Mouse (Mus musculus): ENCODE results near the gene Bglap2. TPM values are rescaled to one million over a fixed set of nuclear protein-coding genes. Genes with fewer than 3 reads are reported as not detected.

The Bglap2 gene
- polyA plus RNA-seq, 1 experiment: 1.6 TPM

GRCm38 (mm10) chr3:88354396-88355165 is 23.9 kb downstream of the Bglap2 start:
- peak in 1 of 2 experiments; percentile 48 for DNase-seq (ENCODE audit: extremely low spot score in 1 of 2, low spot score in 1 of 2)

GRCm38 (mm10) chr3:88352907-88353306 is 25.6 kb downstream of the Bglap2 start:
- DNase-seq (ENCODE audit: extremely low spot score in 1 of 2, low spot score in 1 of 2): no peak

- DNase-seq (ENCODE audit: extremely low spot score in 1 of 2, low spot score in 1 of 2): peak in 1 of 2 experiments; percentile 29
These were observed 27.8 kb downstream of the Bglap2 start for GRCm38 (mm10) chr3:88350732-88351131.

DNA sequence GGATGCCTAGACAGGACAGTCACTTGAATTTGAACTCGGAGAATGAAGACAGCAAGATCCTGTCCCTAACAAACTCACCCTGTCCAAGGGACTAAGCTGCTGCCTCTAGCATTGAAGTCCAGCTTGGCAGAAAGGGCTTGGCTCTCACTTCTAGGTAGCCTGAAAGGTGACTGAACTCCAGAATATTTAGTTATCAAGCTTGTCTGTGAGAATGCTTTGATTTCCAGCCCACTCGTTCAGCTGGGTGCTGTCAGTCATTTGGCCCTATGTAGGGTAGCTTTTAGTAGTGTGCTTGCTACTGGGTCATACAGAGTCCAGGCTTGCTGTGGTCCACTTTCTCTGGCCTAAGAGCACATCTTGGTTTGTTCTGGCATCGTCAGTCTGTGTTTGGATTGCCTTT is 39.5 kb downstream of the Bglap2 start:
- no peak for DNase-seq (ENCODE audit: extremely low spot score in 1 of 2, low spot score in 1 of 2)

GRCm38 (mm10) chr3:88338316-88338715 is 40.2 kb downstream of the Bglap2 start:
- no peak for DNase-seq (ENCODE audit: extremely low spot score in 1 of 2, low spot score in 1 of 2)

GRCm38 (mm10) chr3:88337367-88338020 is 41.0 kb downstream of the Bglap2 start:
- DNase-seq (ENCODE audit: extremely low spot score in 1 of 2, low spot score in 1 of 2): peak in 1 of 2 experiments; percentile 57

DNA sequence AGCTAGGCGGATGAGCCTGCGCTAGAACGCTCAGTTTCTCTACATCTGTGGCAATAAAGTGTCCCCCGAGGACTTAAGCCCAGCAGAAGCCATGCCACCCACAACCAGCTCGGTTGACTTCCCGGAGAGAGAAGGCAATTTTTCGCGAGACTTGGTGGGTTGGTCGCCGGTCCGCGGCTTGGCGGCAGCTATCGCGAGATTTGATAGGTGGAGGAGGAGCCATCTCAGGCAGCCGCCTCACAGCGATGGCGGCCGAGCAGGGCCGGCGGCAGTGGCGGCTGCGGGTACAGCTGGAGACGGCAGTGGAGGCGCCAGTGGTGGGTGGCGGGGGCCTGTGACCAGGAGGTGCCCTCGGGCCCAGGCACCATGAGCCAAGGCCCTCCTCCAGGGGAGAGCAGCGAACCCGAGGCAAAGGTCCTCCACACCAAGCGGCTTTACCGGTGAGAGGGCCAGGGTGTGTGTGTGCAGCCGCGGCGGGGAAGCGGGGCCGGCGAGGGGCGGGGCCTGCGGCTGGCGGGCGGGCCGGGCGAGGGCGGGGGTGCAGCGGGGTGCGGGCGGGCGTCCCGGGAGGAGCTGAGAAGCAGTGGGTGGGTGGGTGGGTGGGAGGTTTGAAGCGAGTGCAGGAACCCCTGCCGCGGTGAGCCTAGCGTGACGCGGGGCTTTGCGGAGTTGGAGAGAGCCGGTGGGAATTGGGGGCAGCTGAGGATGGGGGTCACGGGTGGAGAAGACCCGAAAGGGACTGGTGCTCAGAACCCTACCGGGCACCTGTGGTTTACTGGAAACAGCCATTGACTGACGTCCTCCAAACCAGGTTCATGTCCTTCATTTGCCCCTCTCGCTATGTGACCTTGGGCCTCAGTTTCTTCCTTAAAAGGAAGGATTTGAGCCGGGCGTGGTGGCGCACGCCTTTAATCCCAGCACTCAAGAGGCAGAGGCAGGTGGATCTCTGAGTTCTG is 42.2 kb downstream of the Bglap2 start, which contains the start of the genes Tmem79 and Smg5:
Gene Tmem79, minus strand, starts transcription at position 91 of the 956 bp plus-strand sequence.
Gene Smg5, plus strand, starts transcription at position 203 of the 956 bp plus-strand sequence.
- DNase-seq (ENCODE audit: extremely low spot score in 1 of 2, low spot score in 1 of 2): peak; percentile 91 to 97

- DNase-seq (ENCODE audit: extremely low spot score in 1 of 2, low spot score in 1 of 2): no peak
These were observed 43.0 kb downstream of the Bglap2 start for GRCm38 (mm10) chr3:88335436-88336053.

DNA sequence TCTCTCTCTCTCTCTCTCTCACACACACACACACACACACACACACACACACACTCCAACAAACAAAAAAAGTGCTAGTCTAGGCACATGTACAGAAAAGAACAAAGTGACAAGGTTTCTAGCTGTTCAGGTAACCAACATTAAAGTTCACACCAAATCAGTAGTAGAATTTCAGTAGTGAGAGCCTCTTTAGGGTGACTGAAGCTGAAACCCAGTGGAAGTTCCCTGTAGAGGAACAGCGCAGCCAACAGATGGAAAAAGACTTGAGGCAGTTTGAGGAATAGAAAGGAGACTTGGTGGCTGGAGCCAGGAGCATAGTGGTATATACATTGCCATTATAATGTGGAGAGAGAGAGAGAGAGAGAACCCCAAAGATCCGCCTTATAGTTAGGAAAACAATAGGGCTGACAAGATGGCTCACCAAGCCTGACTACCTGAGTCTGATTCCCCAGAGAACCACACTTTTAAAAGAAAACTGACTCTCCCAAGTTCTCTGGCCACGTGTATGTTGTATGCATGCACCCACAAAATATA is 43.5 kb downstream of the Bglap2 start:
- DNase-seq (ENCODE audit: extremely low spot score in 1 of 2, low spot score in 1 of 2): no peak

DNA sequence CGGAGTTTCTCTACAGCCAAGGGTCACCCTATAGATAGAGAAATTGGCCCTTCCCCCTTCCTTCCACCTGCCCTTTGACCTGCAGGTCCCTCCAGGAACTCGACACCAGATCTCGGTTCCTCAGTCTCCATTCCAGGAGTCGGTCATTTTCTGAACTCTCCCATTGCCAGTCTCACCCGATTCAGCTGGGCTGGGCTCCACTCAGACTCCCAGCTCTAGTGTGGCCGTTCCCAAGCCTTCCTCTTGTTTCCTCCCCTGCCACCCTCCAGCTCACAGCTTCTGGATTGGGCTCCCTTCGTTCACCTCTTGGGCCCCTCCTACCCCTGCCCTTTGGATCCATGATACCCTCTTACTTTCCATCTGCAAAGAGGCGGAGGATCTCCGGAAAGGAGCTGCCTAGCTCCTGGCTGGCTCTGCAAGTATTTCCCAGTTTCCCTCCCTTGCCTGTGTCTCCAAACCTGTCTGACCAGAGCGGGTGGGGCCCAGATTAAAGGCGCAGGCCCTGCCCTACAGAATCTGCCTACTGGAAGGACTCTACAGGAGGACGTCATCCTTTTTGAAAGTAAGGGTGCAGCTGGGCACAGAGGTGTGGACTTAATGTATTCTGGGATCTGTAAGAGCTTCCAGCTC is 44.4 kb downstream of the Bglap2 start:
- DNase-seq (ENCODE audit: extremely low spot score in 1 of 2, low spot score in 1 of 2): no peak

DNA sequence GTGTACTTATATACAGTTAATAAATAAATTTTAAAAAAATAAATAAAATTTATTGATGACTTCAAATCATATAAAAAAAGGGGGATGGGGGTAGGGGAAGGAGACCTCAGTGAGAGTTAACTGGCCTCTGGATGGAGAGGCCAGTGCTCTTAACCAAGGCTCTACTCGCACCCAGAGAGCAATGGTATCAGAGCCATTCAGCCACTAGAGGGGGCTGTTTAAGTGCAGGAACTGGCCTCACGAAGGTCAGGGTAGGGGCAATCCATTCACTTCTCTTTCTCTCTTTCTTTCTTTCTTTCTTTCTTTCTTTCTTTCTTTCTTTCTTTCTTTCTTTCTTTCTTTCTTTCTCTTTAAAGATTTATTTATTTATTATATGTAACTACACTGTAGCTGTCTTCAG is 47.2 kb downstream of the Bglap2 start:
- peak in 1 of 2 experiments; percentile 50 for DNase-seq (ENCODE audit: extremely low spot score in 1 of 2, low spot score in 1 of 2)

DNA sequence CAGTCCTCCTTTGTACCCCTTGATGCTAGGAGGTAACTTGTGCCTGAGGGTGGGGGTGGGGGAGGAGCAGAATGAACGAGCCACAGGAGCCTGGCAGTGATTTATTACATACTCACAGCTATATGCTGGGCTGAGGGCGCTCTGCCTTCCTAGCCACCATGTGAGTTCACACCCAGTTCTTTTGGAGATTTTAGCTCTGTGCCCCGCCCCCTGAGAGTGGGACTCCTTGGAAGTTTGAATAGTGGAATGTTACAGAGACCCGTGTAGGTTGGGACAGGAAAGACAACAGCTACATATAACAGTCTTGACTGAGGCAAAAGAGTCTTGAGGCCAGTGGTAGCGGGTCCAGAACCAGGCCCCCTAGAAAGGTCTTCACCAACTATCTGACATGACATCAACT is 49.5 kb downstream of the Bglap2 start:
- DNase-seq (ENCODE audit: extremely low spot score in 1 of 2, low spot score in 1 of 2): no peak

Other genes with a start within 250 kb of the Bglap2 start
- 137 and 138 TPM in 2 replicates for gene Mef2d, start 236.3 kb downstream of the Bglap2 start, polyA plus RNA-seq (2012; rRNA removed)
- gene Rhbg, start 124.0 kb downstream of the Bglap2 start, polyA plus RNA-seq (2012; rRNA removed): not detected in 2 replicates
- gene Gm38392, start 91.5 kb downstream of the Bglap2 start, polyA plus RNA-seq (2012; rRNA removed): not detected in 2 replicates
- gene Tsacc, start 81.7 kb downstream of the Bglap2 start, polyA plus RNA-seq (2012; rRNA removed): 4.2 and 5.1 TPM in 2 replicates
- gene Cct3, start 81.6 kb downstream of the Bglap2 start, polyA plus RNA-seq (2012; rRNA removed): 141 and 157 TPM in 2 replicates
- gene Glmp, start 53.7 kb downstream of the Bglap2 start, polyA plus RNA-seq (2012; rRNA removed): 88.0 and 91.7 TPM in 2 replicates
- 0.64 and 0.78 TPM in 2 replicates for gene Tmem79, start 42.6 kb downstream of the Bglap2 start, polyA plus RNA-seq (2012; rRNA removed)
- gene Smg5, start 42.4 kb downstream of the Bglap2 start, polyA plus RNA-seq (2012; rRNA removed): 87.8 and 92.8 TPM in 2 replicates
- gene Paqr6, start 14.1 kb downstream of the Bglap2 start, polyA plus RNA-seq (2012; rRNA removed): 29.8 and 29.9 TPM in 2 replicates
- gene Bglap3, start 6.0 kb downstream of the Bglap2 start, polyA plus RNA-seq (2012; rRNA removed): 0.46 and 2.3 TPM in 2 replicates
- 0.34 and 2.3 TPM in 2 replicates for gene Bglap, start 5.8 kb upstream of the Bglap2 start, polyA plus RNA-seq (2012; rRNA removed)
- gene Pmf1, start 31.6 kb upstream of the Bglap2 start, polyA plus RNA-seq (2012; rRNA removed): 12.6 and 14.3 TPM in 2 replicates
- gene Slc25a44, start 46.4 kb upstream of the Bglap2 start, polyA plus RNA-seq (2012; rRNA removed): 59.9 and 61.4 TPM in 2 replicates
- gene Sema4a, start 82.5 kb upstream of the Bglap2 start, polyA plus RNA-seq (2012; rRNA removed): 66.2 and 70.8 TPM in 2 replicates
- 52.5 and 53.9 TPM in 2 replicates for gene Lmna, start 131.3 kb upstream of the Bglap2 start, polyA plus RNA-seq (2012; rRNA removed)
- 4.5 and 4.7 TPM in 2 replicates for gene Mex3a, start 153.7 kb upstream of the Bglap2 start, polyA plus RNA-seq (2012; rRNA removed)
- gene Rab25, start 169.6 kb upstream of the Bglap2 start, polyA plus RNA-seq (2012; rRNA removed): 0.40 and 0.67 TPM in 2 replicates
- gene Lamtor2, start 174.4 kb upstream of the Bglap2 start, polyA plus RNA-seq (2012; rRNA removed): 110 and 131 TPM in 2 replicates
- gene Ubqln4, start 175.1 kb upstream of the Bglap2 start, polyA plus RNA-seq (2012; rRNA removed): 97.4 and 102 TPM in 2 replicates
- gene Ssr2, start 197.2 kb upstream of the Bglap2 start, polyA plus RNA-seq (2012; rRNA removed): 111 and 131 TPM in 2 replicates
- 185 and 212 TPM in 2 replicates for gene Arhgef2, start 227.3 kb upstream of the Bglap2 start, polyA plus RNA-seq (2012; rRNA removed)

Data from frontal cortex, adult 2 months (tissue).